Mouse (Mus musculus) gastrocnemius, postnatal 4 days (tissue): ENCODE data around the gene Cdh26. TPM values are rescaled to one million over a fixed set of nuclear protein-coding genes. Genes with fewer than 3 reads are reported as not detected.
A peak's percentile ranks its signal among the peaks of the same experiment; 100 is the strongest.

Experiments used
- DNase-seq, 2 experiments: peaks; one replicate each; pipeline ENCODE4 v3.0.0; 2021 to 2022; ENCODE audit warnings: low spot score in 2 of 2, mixed read lengths in 2 of 2
- total RNA-seq, 2 experiments: library from RNA; stranded (reverse); gene quantifications; 2 replicates each; pipeline ENCODE4 v1.2.3; 2021

Cdh26 gene
- total RNA-seq, 2 experiments from 2014 or later, result not detected

DNA sequence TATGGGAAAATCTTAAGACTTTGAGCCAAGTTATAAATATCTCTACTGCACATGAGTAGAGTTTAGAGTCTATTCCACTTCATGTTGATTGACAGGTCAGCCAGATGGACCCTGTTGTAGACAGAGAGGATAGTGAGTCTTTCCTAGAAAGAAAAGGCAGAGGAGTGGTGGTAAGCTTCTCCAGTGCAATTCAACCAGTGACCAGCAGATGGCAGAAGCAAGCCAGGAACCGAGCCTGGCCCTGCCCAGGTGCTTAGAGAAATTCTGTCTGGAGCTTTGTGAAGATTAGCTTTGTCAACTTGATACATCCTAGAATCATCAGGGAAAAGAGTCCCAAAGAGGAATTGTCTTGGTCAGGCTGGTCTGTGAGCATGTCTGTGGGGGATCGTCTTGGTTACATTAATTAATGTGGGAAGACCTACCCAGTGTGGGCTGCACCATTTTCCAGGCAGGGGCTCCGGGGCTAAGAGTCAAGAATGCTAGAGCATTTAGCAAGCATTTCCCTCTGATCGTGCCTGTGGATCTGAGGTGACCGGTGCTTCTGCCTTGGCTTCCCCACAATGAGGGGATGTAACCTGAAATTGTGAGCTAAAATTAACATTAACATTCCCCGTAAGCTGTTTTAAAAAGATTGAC, 77.2 kb downstream of the Cdh26 start:
- DNase-seq, result peak; percentile 46 to 55

- DNase-seq, result no peak
Observed at GRCm38 (mm10) chr2:178508279-178508678, 77.9 kb downstream of the Cdh26 start.

- no peak for DNase-seq
Observed at GRCm38 (mm10) chr2:178513043-178513442, 82.7 kb downstream of the Cdh26 start.

DNA sequence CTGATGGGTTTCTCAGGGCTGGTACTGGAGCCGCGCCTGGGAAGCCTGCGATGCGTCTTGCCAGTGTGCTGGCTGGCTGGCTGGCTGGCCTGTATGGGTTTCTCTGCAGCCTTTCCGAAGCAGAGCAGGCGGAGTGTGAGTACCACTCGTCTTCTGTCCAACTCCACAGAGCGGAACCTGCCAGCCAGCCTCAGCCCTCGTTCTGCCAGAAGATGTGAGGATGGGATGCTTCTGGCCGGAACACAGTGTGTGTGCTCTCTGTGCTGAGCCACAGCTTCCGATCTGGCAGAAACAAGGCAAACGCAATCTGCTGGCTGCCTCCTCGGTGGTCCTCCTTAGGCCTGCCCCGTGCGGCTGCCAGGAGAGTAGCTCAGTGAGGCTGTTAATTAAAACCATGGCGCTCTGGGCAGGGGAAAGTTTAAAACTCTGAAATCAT, 83.3 kb downstream of the Cdh26 start:
- DNase-seq, result peak in 1 of 2 experiments; percentile 30

DNA sequence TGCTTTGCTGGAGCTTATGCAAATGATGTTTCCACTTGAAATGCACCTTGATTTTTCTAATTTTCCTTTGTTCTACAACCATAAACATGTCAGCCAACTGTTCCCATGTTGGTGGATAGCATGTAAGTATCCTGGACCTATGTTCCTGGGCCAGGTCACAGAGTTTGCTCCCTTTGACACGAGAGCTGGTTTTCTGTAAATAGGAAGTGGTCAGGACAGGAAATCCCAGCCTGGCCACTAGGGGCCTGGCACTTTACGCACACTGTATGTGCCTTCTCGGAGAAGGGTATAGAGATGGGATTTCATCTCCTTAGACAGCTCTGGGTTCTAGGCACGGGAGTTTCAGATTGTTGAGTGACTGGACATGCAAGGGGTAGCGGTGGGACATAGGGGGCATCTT, 86.1 kb downstream of the Cdh26 start:
- DNase-seq, result no peak

DNA sequence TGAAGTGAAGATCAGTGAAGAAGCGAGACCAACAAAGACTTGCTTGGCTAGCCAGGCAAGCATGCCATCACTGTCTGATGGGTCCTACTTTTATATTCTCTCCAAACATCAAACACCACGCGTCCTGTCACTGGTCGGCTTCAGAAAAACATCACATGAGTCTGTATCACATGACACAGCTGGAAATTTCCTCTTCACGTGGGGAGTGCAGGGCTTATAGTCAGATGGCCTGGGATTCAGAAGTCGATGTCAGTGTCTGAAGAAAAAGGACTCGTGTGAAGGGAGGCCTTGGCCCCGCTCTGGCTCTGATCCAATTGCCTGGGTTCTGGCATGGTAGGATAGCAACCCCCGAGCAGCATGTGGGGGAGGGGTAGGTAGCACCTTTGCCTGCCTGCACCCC, 86.6 kb downstream of the Cdh26 start:
- no peak for DNase-seq

- no peak for DNase-seq
Observed at GRCm38 (mm10) chr2:178519321-178519720, 89.0 kb downstream of the Cdh26 start.

DNA sequence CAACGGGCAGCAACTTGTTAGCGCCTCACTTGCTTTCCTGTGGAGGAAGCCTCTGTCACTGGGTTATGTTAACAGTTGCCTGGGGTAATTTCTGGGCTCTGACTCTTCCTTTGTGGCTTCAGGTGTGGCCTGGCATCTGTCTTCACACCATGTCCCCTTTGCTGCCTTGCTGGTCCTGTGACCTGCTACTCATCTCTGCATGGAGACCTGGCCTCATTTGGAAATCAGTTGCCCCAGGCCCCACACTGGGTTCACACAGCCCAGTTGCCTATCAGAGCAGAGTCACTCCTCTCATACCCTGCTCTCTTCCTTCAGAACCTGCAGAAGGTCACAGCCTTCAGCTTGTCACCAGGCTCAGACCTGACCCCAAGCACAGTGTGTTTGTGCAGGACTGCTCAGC, 89.9 kb downstream of the Cdh26 start:
- DNase-seq, result no peak

GRCm38 (mm10) chr2:178522331-178522730, 92.0 kb downstream of the Cdh26 start:
- DNase-seq, result no peak

DNA sequence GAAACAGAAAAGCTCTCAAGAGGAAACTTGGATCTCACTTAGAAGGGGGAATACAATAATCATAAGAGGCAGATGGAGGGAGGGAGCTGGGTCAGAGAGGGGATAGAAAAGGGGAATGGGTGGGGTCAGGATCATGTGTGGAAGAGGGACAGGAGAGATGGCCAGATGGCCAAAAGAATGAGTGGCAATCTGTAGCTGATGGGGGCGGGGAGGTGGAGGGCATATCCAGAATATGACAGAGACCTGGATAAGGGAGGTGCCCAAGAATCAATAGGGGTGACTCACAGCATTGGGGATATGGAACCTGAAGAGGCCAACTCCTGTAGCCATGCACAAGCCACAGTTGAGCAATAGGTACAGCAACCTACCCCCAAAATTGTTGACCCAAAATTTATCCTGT, 92.5 kb downstream of the Cdh26 start:
- no peak for DNase-seq

DNA sequence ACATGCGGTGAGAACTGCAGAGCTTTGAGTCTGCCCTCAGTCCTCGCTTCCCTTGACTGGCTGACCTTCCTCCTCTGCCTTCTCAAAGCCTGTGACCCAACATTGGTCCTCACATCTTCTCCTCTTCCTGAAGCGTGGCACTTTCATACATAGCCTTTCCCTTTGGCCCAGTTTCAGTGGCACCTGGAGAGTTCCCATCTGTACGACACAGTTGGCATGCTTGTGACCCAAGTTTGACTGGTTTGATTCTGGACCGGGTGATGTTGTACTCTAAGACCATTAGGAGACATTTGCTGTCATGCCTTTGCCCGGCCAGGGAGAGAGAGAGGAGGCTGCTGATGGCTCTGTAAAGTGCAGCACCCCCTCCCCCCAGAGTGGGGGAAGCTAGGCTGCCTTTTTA, 96.4 kb downstream of the Cdh26 start:
- no peak for DNase-seq

DNA sequence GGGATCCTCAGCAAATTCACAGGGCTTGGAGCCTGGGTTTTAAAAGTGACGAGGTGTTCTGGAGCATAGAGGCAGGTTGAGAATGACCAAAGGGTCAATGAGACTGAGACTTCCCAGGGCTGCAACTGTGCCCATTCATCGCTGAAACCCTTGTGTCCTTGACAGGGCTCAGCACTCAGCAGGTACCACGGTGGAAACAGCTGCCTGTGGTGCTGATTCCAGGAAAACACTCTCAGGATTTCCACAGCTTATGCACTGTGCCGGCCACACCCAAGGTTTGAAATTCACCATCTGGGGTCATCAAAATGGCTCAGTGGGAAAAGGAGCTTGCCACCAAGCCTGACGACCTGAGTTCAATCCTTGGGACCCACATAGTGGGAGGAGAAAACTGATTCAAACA, 100.9 kb downstream of the Cdh26 start:
- no peak for DNase-seq

DNA sequence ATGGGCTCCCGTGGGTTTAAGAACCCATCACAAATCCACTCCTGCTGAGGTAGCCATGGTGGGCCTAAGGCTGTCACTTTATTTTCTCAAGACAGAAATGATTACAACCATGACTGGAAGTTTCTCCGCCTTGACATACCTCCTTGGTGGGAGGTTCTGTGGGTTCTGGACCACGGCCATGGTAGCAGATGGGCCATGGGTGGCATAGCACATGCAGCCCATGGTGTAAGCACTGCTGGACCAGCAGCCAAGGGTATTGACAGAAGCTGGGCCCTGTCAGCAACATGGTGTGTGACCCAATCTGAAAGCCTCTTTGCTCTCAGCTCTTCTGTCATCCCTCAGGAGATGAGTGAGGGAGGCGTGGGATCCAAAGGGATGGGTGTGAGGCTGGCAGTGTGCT, 106.2 kb downstream of the Cdh26 start:
- no peak for DNase-seq

Other genes starting within 250 kb of the Cdh26 start
- under 1 TPM; 0.25 to 0.47 TPM for gene Sycp2, start 22.8 kb upstream of the Cdh26 start, total RNA-seq
- gene Ppp1r3d, start 16.1 kb upstream of the Cdh26 start, total RNA-seq, result 10 to 100 TPM; 16.6 to 20.3 TPM
- gene Fam217b, start 16.0 kb upstream of the Cdh26 start, total RNA-seq, result 1 to 10 TPM; 8.9 to 9.4 TPM